Mouse (Mus musculus): ENCODE measurements at regions not wholly inside any gene's neighbourhood (a gene's known extent, or its start where the extent isn't known, plus 50 kb on each side); places are given as distances from the start of the nearest gene placed in this dataset.

DNA sequence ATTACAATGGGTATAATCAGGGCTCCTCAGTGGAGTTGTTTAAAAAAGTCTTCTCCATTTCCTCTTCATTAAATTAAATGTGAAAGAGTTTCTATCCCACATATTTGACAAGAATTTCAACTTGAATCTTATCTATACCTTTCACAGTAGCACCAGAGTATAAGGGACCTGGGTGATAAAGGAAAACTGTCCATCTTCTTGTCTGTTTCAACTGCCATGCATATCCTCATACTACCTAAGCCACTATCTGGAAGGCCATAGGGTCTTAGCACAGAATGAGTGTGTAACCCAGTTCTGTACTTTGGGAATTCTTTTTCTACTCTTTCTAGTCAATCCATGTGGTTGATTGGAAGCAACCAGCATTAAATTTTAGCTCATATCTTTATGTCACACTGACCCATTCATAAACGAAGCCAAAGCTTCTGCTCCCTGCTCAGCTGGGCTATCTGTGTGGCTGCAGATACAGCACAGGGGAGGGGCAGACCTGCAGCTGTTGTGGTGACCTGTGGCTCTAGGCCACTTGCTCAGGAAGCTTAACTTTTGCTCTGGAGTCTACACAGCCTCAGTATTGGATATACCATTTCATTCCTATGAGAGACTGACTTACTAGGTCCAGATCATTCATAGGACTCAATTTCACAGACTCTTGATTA, 75.8 kb upstream of the Pgr start:
- no peaks in the 10 kb centered on the region for H3K9me3 ChIP-seq (ENCODE audit: control insufficient read depth, low read length)
- H3K36me3 ChIP-seq (ENCODE audit: control insufficient read depth, insufficient read depth, low read length): no peaks in the 10 kb centered on the region
- H3K27ac ChIP-seq (ENCODE audit: low read depth, low read length): no peak overlapping the region
- no peak overlapping the region for H3K4me2 ChIP-seq
- DNase-seq (ENCODE audit: low spot score) (no peak), ATAC-seq (replicated peaks; ENCODE audit: low FRiP score) (peak; percentile 81)
- no peaks in the 10 kb centered on the region for H3K27me3 ChIP-seq (replicated peaks; ENCODE audit: control insufficient read depth, insufficient read depth, low read length)
- 29% methylated on average over 1 of the region's 1 CpGs for WGBS
- no peak overlapping the region for H3K9ac ChIP-seq (ENCODE audit: low read depth, low read length)
- no peaks in the 10 kb centered on the region for H3K4me1 ChIP-seq (replicated peaks; ENCODE audit: control insufficient read depth, insufficient read depth, low read length)
- no peak overlapping the region for H3K4me3 ChIP-seq (ENCODE audit: low read depth, low read length)

DNA sequence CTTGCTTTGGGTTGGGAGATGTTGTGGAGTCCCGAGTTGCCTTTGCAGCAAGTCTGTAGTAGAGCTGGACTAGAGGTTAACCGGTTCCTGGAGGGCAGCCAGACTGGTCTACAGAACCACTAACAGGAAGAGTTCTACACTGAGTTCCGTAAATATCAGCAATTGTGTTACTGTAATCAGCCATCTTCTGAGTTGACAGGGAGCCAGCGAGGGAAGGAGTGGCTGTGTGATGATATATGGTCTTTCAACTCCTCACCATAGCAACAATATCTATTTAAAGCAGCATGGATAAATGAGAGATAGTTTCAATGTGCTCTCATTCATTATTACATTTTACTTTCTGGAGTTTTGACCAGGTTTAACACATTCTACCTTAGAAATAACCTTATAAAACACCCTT, 67.5 kb upstream of the Pgr start:
- no peak overlapping the region for H3K27ac ChIP-seq (ENCODE audit: low read depth, low read length)
- no peak overlapping the region for H3K4me3 ChIP-seq (ENCODE audit: low read depth, low read length)
- WGBS: 66% methylated on average over 4 of the region's 4 CpGs
- H3K9ac ChIP-seq (ENCODE audit: low read depth, low read length): no peak overlapping the region
- no peaks in the 10 kb centered on the region for H3K36me3 ChIP-seq (ENCODE audit: control insufficient read depth, insufficient read depth, low read length)
- no peaks in the 10 kb centered on the region for H3K9me3 ChIP-seq (ENCODE audit: control insufficient read depth, low read length)
- H3K4me2 ChIP-seq: no peak overlapping the region
- DNase-seq (ENCODE audit: low spot score): no peak
- no peak for ATAC-seq (replicated peaks; ENCODE audit: low FRiP score)
- no peaks in the 10 kb centered on the region for H3K4me1 ChIP-seq (replicated peaks; ENCODE audit: control insufficient read depth, insufficient read depth, low read length)
- H3K27me3 ChIP-seq (replicated peaks; ENCODE audit: control insufficient read depth, insufficient read depth, low read length): no peaks in the 10 kb centered on the region

DNA sequence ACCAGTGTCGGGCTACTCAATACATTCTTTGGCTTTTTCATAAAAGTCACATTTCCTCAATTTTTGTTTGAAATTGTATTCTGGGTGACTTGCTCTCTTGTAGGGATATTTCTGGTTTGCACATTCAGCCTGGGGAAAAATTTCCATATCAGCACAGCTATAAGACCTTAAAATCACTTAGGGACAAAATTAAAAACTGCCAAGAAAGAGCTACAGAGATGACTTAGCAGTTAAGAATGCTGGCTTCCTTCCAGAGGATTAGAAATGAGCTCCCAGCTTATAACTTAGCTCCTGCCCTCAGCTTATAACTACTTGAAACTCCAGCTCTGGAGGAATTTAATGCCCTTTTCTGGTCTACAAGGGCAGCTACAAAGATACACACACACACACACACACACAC, 62.6 kb upstream of the Pgr start:
- no peak for ATAC-seq (replicated peaks; ENCODE audit: low FRiP score)

DNA sequence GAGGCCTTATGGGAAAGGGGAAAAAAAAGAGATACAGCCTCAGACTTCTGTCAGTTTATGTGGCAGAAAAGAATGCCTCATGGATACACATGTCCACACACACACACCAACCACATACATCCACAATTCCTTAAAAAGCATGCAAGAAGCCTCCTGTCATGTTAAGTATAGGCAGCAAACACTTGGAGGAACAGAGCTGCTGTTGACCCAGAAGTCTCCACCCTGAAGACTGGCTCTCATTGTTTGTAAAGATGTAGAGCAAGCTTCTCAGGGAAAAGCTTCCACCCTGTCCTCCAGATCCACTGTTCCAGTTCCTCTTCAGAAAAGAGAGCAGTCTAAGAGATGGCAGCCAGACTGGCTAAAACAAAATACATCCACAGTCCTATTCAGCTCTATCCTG, 61.3 kb upstream of the Pgr start:
- H3K27me3 ChIP-seq (replicated peaks; ENCODE audit: control insufficient read depth, insufficient read depth, low read length): no peaks in the 10 kb centered on the region
- H3K4me1 ChIP-seq (replicated peaks; ENCODE audit: control insufficient read depth, insufficient read depth, low read length): no peaks in the 10 kb centered on the region
- no peak overlapping the region for H3K4me2 ChIP-seq
- ATAC-seq (replicated peaks; ENCODE audit: low FRiP score): no peak
- no peak overlapping the region for H3K9ac ChIP-seq (ENCODE audit: low read depth, low read length)
- no peaks in the 10 kb centered on the region for H3K9me3 ChIP-seq (ENCODE audit: control insufficient read depth, low read length)
- DNase-seq (ENCODE audit: low spot score): no peak
- H3K27ac ChIP-seq (ENCODE audit: low read depth, low read length): no peak overlapping the region
- no peak overlapping the region for H3K4me3 ChIP-seq (ENCODE audit: low read depth, low read length)
- H3K36me3 ChIP-seq (ENCODE audit: control insufficient read depth, insufficient read depth, low read length): no peaks in the 10 kb centered on the region

More for the DNA sequence above, 62.6 kb upstream of the Pgr start:
- H3K4me2 ChIP-seq: no peak overlapping the region
- H3K27ac ChIP-seq (ENCODE audit: low read depth, low read length): no peak overlapping the region
- DNase-seq (ENCODE audit: low spot score): no peak
- no peak overlapping the region for H3K9ac ChIP-seq (ENCODE audit: low read depth, low read length)
- H3K4me1 ChIP-seq (replicated peaks; ENCODE audit: control insufficient read depth, insufficient read depth, low read length): no peaks in the 10 kb centered on the region
- no peaks in the 10 kb centered on the region for H3K27me3 ChIP-seq (replicated peaks; ENCODE audit: control insufficient read depth, insufficient read depth, low read length)
- no peak overlapping the region for H3K4me3 ChIP-seq (ENCODE audit: low read depth, low read length)
- no peaks in the 10 kb centered on the region for H3K36me3 ChIP-seq (ENCODE audit: control insufficient read depth, insufficient read depth, low read length)
- WGBS: 82% methylated on average over 1 of the region's 1 CpGs
- no peaks in the 10 kb centered on the region for H3K9me3 ChIP-seq (ENCODE audit: control insufficient read depth, low read length)

DNA sequence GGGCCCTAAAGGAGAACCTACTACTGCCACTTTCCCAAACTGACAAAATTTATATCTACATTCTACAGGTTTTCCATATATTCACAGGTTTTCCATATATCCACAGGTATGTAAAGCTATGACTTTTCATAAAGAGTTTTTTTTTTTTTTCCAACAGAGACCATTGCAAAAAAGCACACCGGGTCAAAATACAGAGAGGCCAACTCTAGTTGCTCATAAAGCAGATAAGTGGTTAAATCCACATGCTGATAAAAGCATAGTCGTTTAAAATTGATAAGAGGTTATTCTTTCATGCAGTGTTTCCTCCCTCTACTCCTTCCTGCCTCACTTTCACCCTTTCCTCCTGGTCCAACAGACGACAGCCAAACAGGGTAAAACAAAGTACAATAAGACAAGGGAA, 60.7 kb upstream of the Pgr start:
- H3K9ac ChIP-seq (ENCODE audit: low read depth, low read length): no peak overlapping the region
- no peaks in the 10 kb centered on the region for H3K36me3 ChIP-seq (ENCODE audit: control insufficient read depth, insufficient read depth, low read length)
- H3K27me3 ChIP-seq (replicated peaks; ENCODE audit: control insufficient read depth, insufficient read depth, low read length): no peaks in the 10 kb centered on the region
- no peaks in the 10 kb centered on the region for H3K4me1 ChIP-seq (replicated peaks; ENCODE audit: control insufficient read depth, insufficient read depth, low read length)
- H3K9me3 ChIP-seq (ENCODE audit: control insufficient read depth, low read length): no peaks in the 10 kb centered on the region
- H3K4me3 ChIP-seq (ENCODE audit: low read depth, low read length): no peak overlapping the region
- no peak overlapping the region for H3K27ac ChIP-seq (ENCODE audit: low read depth, low read length)
- 51% methylated on average over 3 of the region's 3 CpGs for WGBS
- DNase-seq (ENCODE audit: low spot score): no peak
- no peak for ATAC-seq (replicated peaks; ENCODE audit: low FRiP score)
- no peak overlapping the region for H3K4me2 ChIP-seq
